Mouse (Mus musculus): ENCODE results near the gene Mtg1. TPM values are rescaled to one million over a fixed set of nuclear protein-coding genes. Genes with fewer than 3 reads are reported as not detected.

Gene Mtg1
- polyA plus RNA-seq, 1 experiment = 36.0 TPM

DNA sequence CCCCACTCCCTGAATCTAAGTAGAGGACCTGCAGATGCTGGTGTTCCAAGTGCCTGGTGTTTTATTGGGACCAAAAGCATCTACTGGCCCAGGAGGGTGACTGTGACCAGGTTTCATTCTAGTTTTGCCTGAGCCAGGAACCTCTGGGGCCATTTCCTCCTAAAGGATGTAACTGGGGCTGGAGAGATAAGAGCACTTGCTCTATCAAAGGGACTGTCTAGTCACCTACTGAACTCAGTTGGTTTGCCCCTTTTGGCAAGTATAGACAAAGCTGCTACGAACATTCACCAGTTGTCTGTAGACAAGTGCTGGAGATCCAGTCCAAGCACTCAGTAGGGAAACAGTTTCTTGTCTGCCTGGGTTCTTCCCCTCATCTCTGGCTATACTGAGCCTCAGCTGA is 38.9 kb upstream of the Mtg1 start:
- Histone ChIP-seq H3K4me3 (ENCODE audit: control insufficient read depth, insufficient read depth, low read length) (no peak overlapping the region), H3K4me1 (replicated peaks; ENCODE audit: control insufficient read depth, insufficient read depth, low read length) (peaks cover 10% of the 10 kb centered on the region)

GRCm38 (mm10) chr7:140101498-140101897 is 35.9 kb upstream of the Mtg1 start:
- Histone ChIP-seq H3K27ac (ENCODE audit: control insufficient read depth, insufficient read depth, low read length) (no peak overlapping the region), H3K4me1 (replicated peaks; ENCODE audit: control insufficient read depth, insufficient read depth, low read length) (peaks cover 10% of the 10 kb centered on the region), H3K36me3 (ENCODE audit: control insufficient read depth, insufficient read depth, low read length) (no peaks in the 10 kb centered on the region), H3K27me3 (ENCODE audit: control insufficient read depth, insufficient read depth, low read length) (no peaks in the 10 kb centered on the region), H3K4me3 (ENCODE audit: control insufficient read depth, insufficient read depth, low read length) (no peak overlapping the region)
- WGBS = 95% methylated on average over 10 of the region's 10 CpGs
- no peak for DNase-seq
- TF ChIP-seq CTCF (IDR thresholded peaks at IDR 0.05; ENCODE audit: borderline replicate concordance, control insufficient read depth, extremely low read depth, insufficient read depth, low read length, poor library complexity) (no peak), POLR2A (IDR thresholded peaks at IDR 0.05; ENCODE audit: control insufficient read depth, extremely low read depth, insufficient read depth, low read length, poor library complexity) (no peak)

More for the DNA sequence above, 38.9 kb upstream of the Mtg1 start:
- H3K27ac ChIP-seq (ENCODE audit: control insufficient read depth, insufficient read depth, low read length) = no peak overlapping the region
- DNase-seq = no peak
- H3K27me3 ChIP-seq (ENCODE audit: control insufficient read depth, insufficient read depth, low read length) = no peaks in the 10 kb centered on the region
- 95% methylated on average over 1 of the region's 1 CpGs for WGBS
- TF ChIP-seq CTCF (IDR thresholded peaks at IDR 0.05; ENCODE audit: borderline replicate concordance, control insufficient read depth, extremely low read depth, insufficient read depth, low read length, poor library complexity) = no peak
- TF ChIP-seq POLR2A (IDR thresholded peaks at IDR 0.05; ENCODE audit: control insufficient read depth, extremely low read depth, insufficient read depth, low read length, poor library complexity) = no peak
- no peaks in the 10 kb centered on the region for H3K36me3 ChIP-seq (ENCODE audit: control insufficient read depth, insufficient read depth, low read length)

DNA sequence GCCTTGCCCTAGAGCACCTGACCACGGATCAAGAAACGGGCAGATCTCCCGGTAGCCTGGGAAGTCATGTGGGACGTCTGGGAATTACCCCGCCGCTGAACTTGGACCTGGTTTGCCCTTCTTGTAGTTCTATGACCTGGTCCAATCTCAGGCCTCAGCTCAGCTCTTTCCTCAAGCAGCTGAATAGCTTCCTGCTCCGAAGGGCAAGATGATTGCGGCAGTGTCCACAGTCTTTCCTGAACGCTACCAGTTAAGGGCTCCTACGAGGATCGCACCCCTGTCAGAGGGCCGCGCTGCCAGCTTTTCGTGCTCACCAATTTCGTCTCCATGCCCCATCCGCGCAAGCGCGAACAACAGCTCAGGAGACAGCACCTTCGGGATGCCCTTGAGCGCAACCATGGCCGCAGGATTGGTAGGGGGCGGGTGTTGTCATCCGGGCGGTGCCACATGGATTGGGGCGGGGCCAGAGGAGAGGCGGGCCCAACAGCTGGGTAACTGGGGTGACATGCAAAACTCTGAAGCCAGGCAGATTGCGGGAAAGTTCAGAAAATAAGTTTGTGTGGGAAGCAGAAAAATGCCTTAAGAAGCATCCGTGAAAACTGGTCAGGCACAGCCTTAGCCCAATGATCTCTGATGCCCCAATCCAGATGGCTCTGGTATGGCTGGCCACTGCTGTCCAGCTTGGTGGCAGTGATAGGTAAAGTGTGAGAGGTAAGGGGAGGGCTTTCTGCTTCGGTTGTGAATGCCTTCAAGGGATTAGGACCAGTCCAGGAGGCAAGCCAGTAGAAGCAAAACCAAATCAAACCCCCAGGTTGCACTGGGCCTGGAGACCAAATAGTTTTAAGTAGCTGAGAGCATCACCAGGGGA is 35.1 kb upstream of the Mtg1 start, which contains the start of gene Fuom:
TSS of gene Fuom (minus strand) at position 449 of the 868 bp plus-strand sequence.
- Histone ChIP-seq H3K36me3 (ENCODE audit: control insufficient read depth, insufficient read depth, low read length) (no peaks in the 10 kb centered on the region), H3K4me1 (replicated peaks; ENCODE audit: control insufficient read depth, insufficient read depth, low read length) (peaks cover 10% of the 10 kb centered on the region), H3K27ac (ENCODE audit: control insufficient read depth, insufficient read depth, low read length) (no peak within 1 kb of the TSS), H3K27me3 (ENCODE audit: control insufficient read depth, insufficient read depth, low read length) (no peaks in the 10 kb centered on the region), H3K4me3 (ENCODE audit: control insufficient read depth, insufficient read depth, low read length) (peak within 1 kb of the TSS; percentile 45)
- DNase-seq = peak; percentile 86
- TF ChIP-seq CTCF (IDR thresholded peaks at IDR 0.05; ENCODE audit: borderline replicate concordance, control insufficient read depth, extremely low read depth, insufficient read depth, low read length, poor library complexity) (0 out of 2 replicates have a peak, but pooled peaks have one; percentile 20), POLR2A (IDR thresholded peaks at IDR 0.05; ENCODE audit: control insufficient read depth, extremely low read depth, insufficient read depth, low read length, poor library complexity) (no peak)
- 7% methylated on average over 30 of the region's 30 CpGs for WGBS

GRCm38 (mm10) chr7:140104009-140104408 is 33.4 kb upstream of the Mtg1 start:
- TF ChIP-seq POLR2A (IDR thresholded peaks at IDR 0.05; ENCODE audit: control insufficient read depth, extremely low read depth, insufficient read depth, low read length, poor library complexity) (no peak), CTCF (IDR thresholded peaks at IDR 0.05; ENCODE audit: borderline replicate concordance, control insufficient read depth, extremely low read depth, insufficient read depth, low read length, poor library complexity) (no peak)
- no peak overlapping the region for H3K27ac ChIP-seq (ENCODE audit: control insufficient read depth, insufficient read depth, low read length)
- no peak for DNase-seq
- WGBS = 92% methylated on average over 4 of the region's 4 CpGs
- H3K36me3 ChIP-seq (ENCODE audit: control insufficient read depth, insufficient read depth, low read length) = no peaks in the 10 kb centered on the region
- H3K4me3 ChIP-seq (ENCODE audit: control insufficient read depth, insufficient read depth, low read length) = no peak overlapping the region
- peaks cover 10% of the 10 kb centered on the region for H3K4me1 ChIP-seq (replicated peaks; ENCODE audit: control insufficient read depth, insufficient read depth, low read length)
- H3K27me3 ChIP-seq (ENCODE audit: control insufficient read depth, insufficient read depth, low read length) = no peaks in the 10 kb centered on the region

DNA sequence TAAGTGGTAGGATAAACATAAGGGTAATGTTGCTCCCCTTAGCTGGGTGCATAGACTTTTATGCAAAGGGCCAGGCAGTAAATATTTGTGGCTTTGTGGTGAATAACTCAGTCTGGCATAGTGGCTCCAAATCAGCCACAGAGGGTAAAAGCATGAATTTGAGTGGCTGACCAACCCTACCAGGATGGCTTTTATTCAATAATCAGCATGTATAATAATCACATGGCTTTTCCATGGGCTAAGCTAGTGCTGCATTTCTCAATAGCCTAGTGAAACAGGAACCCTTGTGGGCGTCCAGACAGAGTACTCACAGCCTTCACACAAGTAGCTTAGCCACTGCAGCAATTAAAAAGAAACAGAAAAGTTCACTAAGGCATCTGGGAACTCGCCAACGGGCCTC is 25.4 kb upstream of the Mtg1 start:
- TF ChIP-seq CTCF (IDR thresholded peaks at IDR 0.05; ENCODE audit: borderline replicate concordance, control insufficient read depth, extremely low read depth, insufficient read depth, low read length, poor library complexity) (no peak), POLR2A (IDR thresholded peaks at IDR 0.05; ENCODE audit: control insufficient read depth, extremely low read depth, insufficient read depth, low read length, poor library complexity) (no peak)
- WGBS = 80% methylated on average over 3 of the region's 3 CpGs
- H3K36me3 ChIP-seq (ENCODE audit: control insufficient read depth, insufficient read depth, low read length) = peaks cover 10% of the 10 kb centered on the region
- no peak for DNase-seq
- no peak overlapping the region for H3K4me3 ChIP-seq (ENCODE audit: control insufficient read depth, insufficient read depth, low read length)
- peaks cover 6% of the 10 kb centered on the region for H3K4me1 ChIP-seq (replicated peaks; ENCODE audit: control insufficient read depth, insufficient read depth, low read length)
- H3K27me3 ChIP-seq (ENCODE audit: control insufficient read depth, insufficient read depth, low read length) = no peaks in the 10 kb centered on the region
- H3K27ac ChIP-seq (ENCODE audit: control insufficient read depth, insufficient read depth, low read length) = no peak overlapping the region

DNA sequence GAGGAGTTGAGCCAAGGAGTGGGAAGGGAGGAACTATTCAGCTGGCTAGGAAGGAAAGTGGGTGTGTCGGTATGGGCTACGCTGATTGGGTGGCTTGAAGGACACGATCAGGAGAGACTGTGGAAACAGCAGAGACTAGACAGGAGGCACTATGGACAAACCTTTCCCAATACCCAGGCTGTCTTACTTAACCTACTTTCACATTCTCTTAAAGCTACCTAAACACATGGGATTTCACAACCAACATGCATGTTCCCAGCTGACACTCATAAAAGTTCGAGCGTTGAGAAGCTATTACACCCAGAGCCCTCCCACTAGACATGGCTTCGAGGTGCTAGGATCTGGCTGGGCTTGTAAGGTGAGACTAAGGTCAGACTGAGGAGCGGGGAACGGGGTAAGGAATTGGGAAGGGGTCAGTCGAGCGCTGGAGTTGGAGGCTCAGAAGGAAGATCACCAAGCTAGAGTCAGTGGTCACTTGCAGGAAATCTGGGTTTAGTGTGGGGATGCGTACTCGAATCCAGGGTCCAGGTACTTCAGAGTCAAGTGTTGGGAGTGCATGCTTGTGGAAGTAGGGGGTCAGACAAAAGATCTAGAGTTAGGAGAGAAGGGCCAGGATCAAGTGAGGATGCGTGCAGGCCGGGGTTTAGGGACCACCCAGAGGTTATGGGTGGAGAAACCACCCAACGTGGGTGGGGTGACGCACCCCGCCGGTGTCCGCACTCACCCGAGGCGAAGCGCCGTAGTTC is 21.6 kb upstream of the Mtg1 start, which contains the start of gene Paox:
TSS of gene Paox (plus strand) at position 217 of the 746 bp plus-strand sequence.
- no peaks in the 10 kb centered on the region; the same call in none of the 2 replicates for H3K36me3 ChIP-seq (ENCODE audit: control insufficient read depth, insufficient read depth, low read length)
- peaks cover 6% of the 10 kb centered on the region for H3K4me1 ChIP-seq (replicated peaks; ENCODE audit: control insufficient read depth, insufficient read depth, low read length)
- 2% methylated on average over 23 of the region's 23 CpGs for WGBS
- no peak within 1 kb of the TSS for H3K27ac ChIP-seq (ENCODE audit: control insufficient read depth, insufficient read depth, low read length)
- peak within 1 kb of the TSS; percentile 85 for H3K4me3 ChIP-seq (ENCODE audit: control insufficient read depth, insufficient read depth, low read length)
- TF ChIP-seq CTCF (IDR thresholded peaks at IDR 0.05; ENCODE audit: borderline replicate concordance, control insufficient read depth, extremely low read depth, insufficient read depth, low read length, poor library complexity) = 0 out of 2 replicates have a peak, but pooled peaks have one; percentile 6
- TF ChIP-seq POLR2A (IDR thresholded peaks at IDR 0.05; ENCODE audit: control insufficient read depth, extremely low read depth, insufficient read depth, low read length, poor library complexity) = no peak
- DNase-seq = peak; percentile 12
- no peaks in the 10 kb centered on the region for H3K27me3 ChIP-seq (ENCODE audit: control insufficient read depth, insufficient read depth, low read length)

Data from thymus, adult 2 months (tissue).